Mouse (Mus musculus): ENCODE measurements at regions not wholly inside any gene's neighbourhood (a gene's known extent, or its start where the extent isn't known, plus 50 kb on each side); places are given as distances from the start of the nearest gene placed in this dataset.

- TF ChIP-seq CTCF (IDR thresholded peaks at IDR 0.05; ENCODE audit: low read depth) (no peak), EP300 (optimal IDR thresholded peaks at IDR 0.05) (no peak)
Observed at GRCm38 (mm10) chr13:51325298-51325697, 83.1 kb upstream of the S1pr3 start.
